Mouse (Mus musculus) skeletal muscle tissue, postnatal 0 days (tissue): ENCODE measurements around the gene Akap2. TPM values are rescaled to one million over a fixed set of nuclear protein-coding genes. Genes with fewer than 3 reads are reported as not detected.

Experiments used
- polyA plus RNA-seq: library from polyadenylated mRNA; unstranded; fragments of >200 nt; fragmentation: Nextera tagmentation; extraction: Ambion mirVana; gene quantifications from 2 replicates; pipeline ENCODE4 v1.2.1, GENCODE M21; 2015

Gene Akap2
- 18.6 and 20.4 TPM in 2 replicates for polyA plus RNA-seq

DNA sequence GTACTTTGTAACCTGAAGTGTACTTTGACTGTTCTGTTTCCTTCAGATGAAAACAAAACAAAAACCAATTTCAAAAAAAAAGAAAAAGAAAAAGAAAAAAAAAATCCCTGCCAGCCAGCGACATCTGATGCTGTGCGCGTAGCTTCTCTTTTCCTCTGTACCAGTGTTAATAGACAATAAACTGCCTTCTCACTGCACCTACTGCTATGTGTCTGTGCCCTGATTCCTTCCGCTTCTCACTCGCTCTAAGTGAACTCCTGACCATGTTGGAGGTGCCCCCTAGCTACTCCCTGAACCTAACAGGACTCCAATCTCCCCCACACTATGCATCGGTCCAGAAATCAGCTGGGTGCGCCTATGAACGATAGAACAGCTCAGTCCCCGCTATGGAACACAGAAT is at the start of gene Akap2:
Akap2 (plus strand) TSS at position 304 of the 400 bp plus-strand sequence.

DNA sequence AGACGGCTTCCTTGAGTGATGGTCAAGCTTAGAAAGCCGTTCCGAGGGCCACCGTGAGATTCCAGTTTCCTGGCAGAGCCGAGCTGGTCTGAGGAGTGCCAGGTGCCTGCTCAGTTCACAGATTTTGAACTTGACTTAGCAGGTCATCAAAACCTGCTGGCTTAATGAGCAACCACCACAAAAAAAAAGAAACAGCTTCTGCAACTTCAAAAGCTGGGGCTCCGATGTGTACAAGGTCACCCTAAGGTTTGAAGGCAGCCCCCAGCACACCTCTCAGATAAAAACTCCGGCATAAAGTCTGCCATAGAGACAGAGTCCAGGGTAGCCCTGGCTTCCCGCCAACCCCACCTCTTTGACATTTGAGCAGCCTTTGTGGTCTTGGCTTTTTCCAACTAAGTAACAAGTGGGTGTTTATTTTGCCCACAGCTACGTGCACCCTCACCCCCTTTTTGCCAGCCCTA is 198.8 kb downstream of the Akap2 start, which contains the start of gene D630039A03Rik:
D630039A03Rik (minus strand) TSS at position 97 of the 461 bp plus-strand sequence.

Other genes with a start within 250 kb of the Akap2 start
- 15.5 and 20.0 TPM in 2 replicates for gene Pakap, start 149.5 kb upstream of the Akap2 start, polyA plus RNA-seq
- not detected in 2 replicates for gene D630039A03Rik, start 198.6 kb downstream of the Akap2 start, polyA plus RNA-seq
- gene Txn1, start 238.8 kb downstream of the Akap2 start, polyA plus RNA-seq, result 196 and 222 TPM in 2 replicates